In the genomic region with DNA sequence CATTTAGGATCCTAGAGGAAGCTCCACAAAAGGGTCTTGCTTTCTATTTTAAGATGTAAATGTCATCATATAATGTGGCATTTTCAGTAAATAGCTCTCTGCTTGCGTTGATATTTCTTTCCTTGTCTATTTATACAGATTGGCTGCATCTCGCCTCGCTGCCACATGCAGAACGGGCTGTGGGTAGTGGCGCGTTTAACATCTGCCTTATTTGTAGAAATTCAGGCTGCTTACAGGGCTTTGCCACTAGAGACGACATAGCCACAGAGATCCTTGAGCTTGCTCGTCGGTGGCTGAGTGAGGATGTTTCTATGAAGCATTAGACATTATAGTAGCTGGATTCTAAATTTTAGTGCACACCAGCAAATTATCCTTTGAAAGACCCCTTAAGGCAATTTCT, we compare ENCODE assay signal across 14 mouse cellular contexts. TPM values are rescaled to one million over a fixed set of nuclear protein-coding genes. Genes with fewer than 3 reads are reported as not detected.
DNase-seq lines count a peak whose midpoint lies in the region; ATAC-seq and TF ChIP-seq lines count a peak whose summit lies in the region.
"Had no signal": no experiment of that assay in that cellular context is flagged by ENCODE, and none has a peak within 500 bp of the region (broad histone marks: within the 10 kb centered on the region; RNA-seq: fewer than 3 reads in every experiment).

No protein-coding gene starts in this region.

- 83% methylated on average over 9 of the region's 9 CpGs for WGBS in heart, embryonic 12.5 days
- 85% methylated on average over 9 of the region's 9 CpGs for WGBS in heart, adult 2 months

- peak; percentile 39 to 63 for DNase-seq in left cerebral cortex, postnatal 10 days (ENCODE audit: extremely low spot score in 1 of 2, low spot score in 2 of 2)
- no peak for DNase-seq in left cerebral cortex, postnatal 4 days
- DNase-seq in frontal cortex, postnatal 14 days (ENCODE audit: low spot score in 2 of 2): peak; percentile 38 to 44
- peak; percentile 36 for DNase-seq in layer of hippocampus, adult 9-10 months (ENCODE audit: low spot score)
- DNase-seq in right cerebral cortex, adult 2 months (ENCODE audit: low spot score in 2 of 2): peak; percentile 63 to 64
- DNase-seq in adrenal gland, adult 18-20 months (ENCODE audit: low spot score in 2 of 2): no peak
- DNase-seq in heart, adult 2 months: no peak
- DNase-seq: kidney, adult 8-10 months; thymus, postnatal 25 days had no signal

- H3K4me3 ChIP-seq in heart, embryonic 12.5 days: no peak overlapping the region
- H3K4me3 ChIP-seq in heart, adult 2 months: no peak overlapping the region

- no peak for TF ChIP-seq POLR2A in heart, adult 2 months (IDR thresholded peaks at IDR 0.05; ENCODE audit: insufficient read depth, low read depth, low read length)

- peaks cover 18% of the 10 kb centered on the region for H3K4me1 ChIP-seq in heart, embryonic 12.5 days (replicated peaks)
- peaks cover 2% of the 10 kb centered on the region for H3K4me1 ChIP-seq in heart, adult 2 months (ENCODE audit: control insufficient read depth, insufficient read depth, low read length)

- H3K79me2 ChIP-seq in heart, adult 2 months (replicated peaks; ENCODE audit: control insufficient read depth, insufficient read depth, low read length): no peaks in the 10 kb centered on the region

- intact Hi-C loops in left cerebral cortex, postnatal 10 days (cut with DNase I): loop anchor here (5.0 kb wide), 1 partner anchor 329 kb away; a partner anchor contains a TSS
- intact Hi-C loops in left cerebral cortex, postnatal 4 days (cut with DNase I): loop anchor here (5.0 kb wide), 1 partner anchor 329 kb away; a partner anchor contains a TSS
- intact Hi-C loops in heart, adult 2 months (cut with DNase I): no loop called here

- H3K9me3 ChIP-seq in heart, embryonic 12.5 days (replicated peaks): no peaks in the 10 kb centered on the region

- H3K27ac ChIP-seq in heart, embryonic 12.5 days (ENCODE audit: poor library complexity, severe bottlenecking): no peak overlapping the region
- H3K27ac ChIP-seq in heart, adult 2 months: no peak overlapping the region

- no peak overlapping the region for H3K4me2 ChIP-seq in heart, embryonic 12.5 days
- H3K4me2 ChIP-seq: heart, embryonic 11.5 days had no signal

- no peak overlapping the region for H3K9ac ChIP-seq in heart, embryonic 12.5 days
- no peak overlapping the region for H3K9ac ChIP-seq in heart, adult 2 months (ENCODE audit: low read depth, low read length)

- ATAC-seq in heart, embryonic 12.5 days (ENCODE audit: insufficient number of reproducible peaks, low FRiP score): no peak
- ATAC-seq: activated CD4-positive, CD25-positive, alpha-beta regulatory T cell, adult 4 months had no signal

- H3K36me3 ChIP-seq in heart, embryonic 12.5 days: no peaks in the 10 kb centered on the region
- H3K36me3 ChIP-seq in heart, adult 2 months (ENCODE audit: control insufficient read depth, insufficient read depth, low read length): no peaks in the 10 kb centered on the region

- no peaks in the 10 kb centered on the region for H3K27me3 ChIP-seq in heart, embryonic 12.5 days (replicated peaks)
- no peaks in the 10 kb centered on the region for H3K27me3 ChIP-seq in heart, adult 2 months (ENCODE audit: control insufficient read depth, insufficient read depth, low read length)

- no peak for TF ChIP-seq CTCF in heart, adult 2 months (IDR thresholded peaks at IDR 0.05)

- TF ChIP-seq EP300 in heart, adult 2 months (IDR thresholded peaks at IDR 0.05; ENCODE audit: insufficient read depth, low read depth, low read length): no peak

RNA-seq across cellular contexts. Expression of a gene that starts 2.5 kb away (rescaled TPM):
- not detected for total RNA-seq in left cerebral cortex, postnatal 10 days (2021)
- not detected for total RNA-seq in left cerebral cortex, postnatal 4 days (2021)
- not detected in 2 replicates for polyA plus RNA-seq in heart, embryonic 12.5 days (2016; fragmentation: Nextera tagmentation; extraction: Ambion mirVana)
- total RNA-seq in adrenal gland, adult 18-20 months (2021): not detected
- total RNA-seq in heart, adult 2 months (2021): not detected
- not detected in 2 replicates for polyA plus RNA-seq in heart, adult 2 months (2012; rRNA removed)
- total RNA-seq: ES-E14 had no signal
- polyA plus RNA-seq: activated CD4-positive, CD25-positive, alpha-beta regulatory T cell, adult 4 months; heart, embryonic 11.5 days; limb, embryonic 14.5 days had no signal

Comparison
In these comparisons a context has a peak if more than half of its experiments do, and no peak if none do; other contexts are left out.
1. DNase-seq: peak in left cerebral cortex, postnatal 10 days (2 of 2), frontal cortex, postnatal 14 days (2 of 2), layer of hippocampus, adult 9-10 months (single experiment) and right cerebral cortex, adult 2 months (2 of 2); none in left cerebral cortex, postnatal 4 days (single experiment), adrenal gland, adult 18-20 months (0 of 2) and heart, adult 2 months (0 of 2).